Mouse (Mus musculus): ENCODE measurements around the gene Hist1h2ab.
"Not testable (repeated sequence)": the region's sequence is repeated elsewhere in the genome, so short reads cannot be mapped to it uniquely, and the experiment has no call there.

The Hist1h2ab gene

DNA sequence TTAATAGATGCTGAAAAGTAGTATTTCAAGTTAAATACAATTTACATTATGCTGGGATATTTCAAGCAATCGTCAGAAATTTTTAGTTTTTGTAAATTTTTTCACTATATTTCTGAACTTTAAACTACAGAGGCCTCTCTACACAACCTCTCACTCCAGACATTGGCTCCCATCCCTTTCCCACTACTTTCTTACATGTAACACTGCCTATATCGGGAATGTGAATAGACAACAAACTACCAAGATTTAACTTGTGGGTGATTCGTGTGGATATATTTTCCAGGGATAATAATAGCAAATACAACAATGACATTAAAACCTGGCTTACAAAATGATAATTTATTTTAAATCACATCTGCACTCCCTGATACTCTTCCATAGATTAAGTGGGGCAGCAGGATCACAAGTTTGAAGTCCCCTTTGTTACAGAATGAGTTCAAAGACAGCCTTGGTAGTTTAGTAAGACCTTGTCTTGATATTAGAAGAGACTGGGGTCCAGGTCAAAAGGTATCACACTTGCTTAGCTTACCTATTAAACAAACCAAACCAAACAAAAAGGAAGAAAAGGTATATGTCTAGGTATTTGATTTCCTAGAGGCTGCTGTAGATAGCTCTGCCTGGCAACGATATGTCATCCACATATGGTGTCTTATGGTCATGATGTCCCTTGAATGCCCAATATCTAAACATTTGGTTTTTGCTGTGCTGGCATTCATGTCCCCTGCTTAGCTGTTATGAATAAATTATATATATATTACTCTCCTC lies 2.6 kb downstream of the Hist1h2ab start:
- DNase-seq (ENCODE audit: low read depth) = peak; percentile 3

DNA sequence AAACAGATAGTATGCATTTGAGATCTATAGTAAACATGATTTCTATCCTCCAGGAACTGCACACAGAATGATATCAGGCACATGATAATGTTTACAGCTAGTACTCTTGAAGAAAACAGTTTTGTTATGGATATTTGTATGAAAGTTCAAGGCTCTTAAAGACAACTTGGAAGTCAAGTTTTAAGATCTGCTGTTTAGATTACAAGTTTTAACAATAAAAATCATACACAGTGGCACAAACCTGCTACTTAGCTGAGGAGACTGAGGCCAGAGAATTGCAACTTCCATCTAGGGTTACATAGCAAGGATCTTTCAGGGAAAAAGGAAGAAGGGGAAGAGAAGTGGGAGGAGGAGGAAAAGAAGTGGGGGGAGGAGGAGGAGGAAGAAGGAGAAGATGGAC lies 4.1 kb downstream of the Hist1h2ab start:
- DNase-seq (ENCODE audit: low read depth) = no peak

- DNase-seq (ENCODE audit: low read depth) = peak; percentile 94
These were observed 5.9 kb downstream of the Hist1h2ab start, which contains the start of gene Hist1h4b for GRCm38 (mm10) chr13:23756790-23757189. Gene Hist1h4b, plus strand, starts transcription at chr13:23757013.

GRCm38 (mm10) chr13:23757211-23757773 lies 6.4 kb downstream of the Hist1h2ab start:
- DNase-seq (ENCODE audit: low read depth) = peak; percentile 59

- DNase-seq (ENCODE audit: low read depth) = no peak
These were observed 7.0 kb downstream of the Hist1h2ab start for GRCm38 (mm10) chr13:23757921-23758320.

GRCm38 (mm10) chr13:23759251-23759771 lies 8.4 kb downstream of the Hist1h2ab start:
- DNase-seq (ENCODE audit: low read depth) = peak; percentile 4

DNA sequence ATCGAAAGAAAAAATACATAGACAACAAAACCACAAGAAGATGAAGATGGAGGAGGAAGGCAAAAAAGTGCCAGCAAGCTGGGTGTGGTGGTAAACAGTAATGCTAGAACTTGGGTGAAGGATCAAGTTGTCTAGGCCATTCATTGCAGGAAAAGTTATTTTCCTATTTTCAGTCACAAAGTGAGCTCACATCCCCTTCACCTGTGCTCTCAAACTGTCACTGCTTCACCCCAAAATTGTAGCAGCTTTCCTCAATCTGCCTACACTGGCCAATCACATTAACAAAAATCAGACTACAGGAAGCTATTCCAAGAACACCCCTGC lies 9.0 kb downstream of the Hist1h2ab start:
- no peak for DNase-seq (ENCODE audit: low read depth)

- peak; percentile 52 for DNase-seq (ENCODE audit: low read depth)
These were observed 9.5 kb downstream of the Hist1h2ab start for GRCm38 (mm10) chr13:23760240-23760971.

- peak; percentile 99 for DNase-seq (ENCODE audit: low read depth)
These were observed 10.3 kb downstream of the Hist1h2ab start, which contains the start of gene Hist1h4a for GRCm38 (mm10) chr13:23760972-23761864. Gene Hist1h4a, minus strand, starts transcription at chr13:23761230.

GRCm38 (mm10) chr13:23761871-23762821 lies 11.2 kb downstream of the Hist1h2ab start, which contains the start of gene Hist1h3a:
Gene Hist1h3a, minus strand, starts transcription at chr13:23762386.
- DNase-seq (ENCODE audit: low read depth) = peak; percentile 92

DNA sequence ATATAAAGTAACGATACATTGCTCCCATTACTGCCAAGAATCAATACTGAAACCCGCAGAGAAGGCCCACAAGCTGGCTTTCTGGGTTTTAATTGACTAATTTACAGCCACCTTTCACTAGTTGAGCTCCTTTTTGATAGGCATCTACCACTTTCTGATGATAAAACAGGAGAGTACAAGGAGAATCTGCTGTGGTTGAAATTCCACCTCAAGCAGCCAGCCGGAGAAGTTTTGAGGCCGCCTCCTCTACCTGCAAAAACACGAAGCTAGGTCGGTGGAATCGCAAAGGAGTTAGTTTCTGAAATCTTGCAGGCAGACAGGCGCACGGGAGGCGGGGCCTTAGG lies 12.3 kb downstream of the Hist1h2ab start:
- no peak for DNase-seq (ENCODE audit: low read depth)

DNA sequence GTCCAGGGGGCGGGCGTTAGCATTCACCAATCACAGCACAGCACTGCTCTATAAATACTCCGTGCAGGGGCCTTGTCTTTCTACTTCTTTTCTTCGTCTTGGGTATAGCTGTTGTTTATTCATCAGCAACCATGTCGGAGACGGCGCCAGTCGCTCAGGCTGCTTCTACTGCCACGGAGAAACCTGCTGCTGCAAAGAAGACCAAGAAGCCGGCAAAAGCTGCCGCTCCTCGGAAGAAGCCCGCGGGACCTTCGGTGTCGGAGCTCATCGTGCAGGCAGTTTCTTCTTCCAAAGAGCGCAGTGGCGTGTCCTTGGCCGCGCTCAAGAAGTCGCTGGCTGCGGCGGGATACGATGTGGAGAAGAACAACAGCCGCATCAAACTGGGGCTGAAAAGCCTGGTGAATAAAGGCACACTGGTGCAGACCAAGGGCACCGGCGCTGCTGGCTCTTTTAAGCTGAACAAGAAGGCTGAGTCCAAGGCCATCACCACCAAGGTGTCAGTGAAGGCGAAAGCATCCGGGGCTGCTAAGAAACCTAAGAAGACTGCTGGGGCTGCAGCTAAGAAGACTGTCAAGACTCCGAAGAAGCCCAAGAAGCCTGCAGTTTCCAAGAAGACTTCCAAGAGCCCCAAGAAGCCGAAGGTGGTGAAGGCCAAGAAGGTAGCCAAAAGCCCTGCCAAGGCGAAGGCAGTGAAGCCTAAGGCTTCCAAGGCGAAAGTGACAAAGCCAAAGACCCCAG lies 12.8 kb downstream of the Hist1h2ab start, which contains the start of gene Hist1h1a:
Gene Hist1h1a, plus strand, starts transcription at position 81 of the 738 bp plus-strand sequence.
- peak; percentile 95 for DNase-seq (ENCODE audit: low read depth)

DNA sequence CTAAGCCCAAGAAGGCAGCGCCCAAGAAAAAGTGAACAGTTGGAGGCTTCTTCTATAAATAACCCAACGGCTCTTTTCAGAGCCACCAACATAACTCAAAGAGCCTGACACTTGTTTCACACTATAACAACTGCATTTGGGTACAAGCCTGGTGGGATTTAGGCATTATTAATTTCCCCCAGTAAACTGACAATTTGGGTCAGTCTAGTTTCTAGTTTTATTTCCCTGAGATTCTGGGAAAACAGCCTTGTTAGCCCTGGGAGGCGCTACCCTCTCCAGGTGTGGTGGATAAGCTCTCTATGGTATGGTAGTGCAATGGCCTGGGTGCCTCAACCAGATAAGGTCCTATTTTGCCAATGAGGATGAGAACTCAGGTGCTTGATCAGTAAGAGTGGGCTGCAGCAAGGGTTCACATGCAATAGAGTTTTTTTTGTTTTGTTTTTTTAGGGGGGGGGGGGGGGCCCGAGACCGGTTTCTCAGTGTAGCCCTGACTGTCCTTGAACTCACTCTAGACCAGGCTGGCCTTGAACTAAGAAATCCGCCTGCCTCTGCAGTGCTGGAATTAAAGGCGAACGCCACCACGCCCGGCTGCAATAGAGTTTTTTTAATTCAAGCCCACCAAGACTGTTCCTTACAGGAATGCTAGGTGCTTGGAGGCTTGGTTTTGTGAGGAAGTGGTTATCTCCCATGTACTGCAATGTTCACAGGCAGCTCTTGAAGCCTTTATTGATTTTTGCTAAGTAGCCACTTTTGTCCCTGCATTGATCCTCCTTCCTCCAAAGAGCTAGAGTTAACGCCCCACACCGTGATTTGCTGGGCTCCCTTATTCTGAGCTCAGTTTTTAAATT lies 13.6 kb downstream of the Hist1h2ab start:
- peak; percentile 7 for DNase-seq (ENCODE audit: low read depth)

GRCm38 (mm10) chr13:23765172-23765513 lies 14.2 kb downstream of the Hist1h2ab start:
- peak; percentile 6 for DNase-seq (ENCODE audit: low read depth)

DNA sequence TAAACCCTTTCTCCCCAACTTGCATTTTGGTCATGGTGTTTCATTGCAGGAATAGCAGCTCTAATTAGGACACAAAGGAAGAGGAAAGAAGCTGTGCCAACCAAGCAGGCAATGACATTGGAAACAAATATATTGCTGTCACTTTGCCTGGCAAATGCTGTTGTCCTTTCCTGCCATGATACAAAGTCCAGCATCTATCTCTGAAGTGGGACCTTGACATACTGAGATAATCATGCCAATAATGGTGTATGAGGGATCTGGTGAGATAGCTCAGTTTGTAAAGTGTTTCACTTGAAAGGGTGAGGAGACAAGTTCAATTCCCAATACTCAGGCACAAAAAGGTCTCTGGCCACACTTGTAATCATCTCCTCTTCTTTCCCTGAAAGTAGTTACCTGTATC lies 15.8 kb downstream of the Hist1h2ab start:
- DNase-seq (ENCODE audit: low read depth) = no peak

DNA sequence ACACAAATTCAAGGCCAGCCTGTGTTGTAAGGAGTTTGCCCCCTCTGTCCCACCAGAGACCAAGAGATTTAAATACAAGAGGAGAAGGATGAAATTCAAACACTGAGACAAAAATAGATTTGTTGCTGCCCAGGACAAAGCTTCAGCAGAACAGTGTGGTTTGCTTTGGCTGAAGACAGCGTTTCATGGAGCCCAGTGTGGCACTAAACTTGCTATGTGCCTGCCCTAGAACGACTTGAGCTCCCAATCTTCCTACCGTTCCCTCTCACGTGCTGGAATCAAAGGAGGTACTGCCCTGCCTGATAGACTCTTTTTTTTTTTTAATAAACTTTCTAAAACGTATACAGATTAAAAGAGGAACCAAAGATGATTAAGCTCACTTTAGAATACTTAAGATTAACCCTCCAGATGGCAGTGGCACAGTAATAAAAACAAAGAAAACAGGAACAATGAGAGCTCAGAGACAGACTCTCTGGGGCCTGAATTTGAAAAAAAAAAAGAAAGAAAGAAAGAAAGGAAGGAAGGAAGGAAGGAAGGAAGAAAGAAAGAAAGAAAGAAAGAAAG lies 18.0 kb downstream of the Hist1h2ab start:
- no peak for DNase-seq (ENCODE audit: low read depth)

DNA sequence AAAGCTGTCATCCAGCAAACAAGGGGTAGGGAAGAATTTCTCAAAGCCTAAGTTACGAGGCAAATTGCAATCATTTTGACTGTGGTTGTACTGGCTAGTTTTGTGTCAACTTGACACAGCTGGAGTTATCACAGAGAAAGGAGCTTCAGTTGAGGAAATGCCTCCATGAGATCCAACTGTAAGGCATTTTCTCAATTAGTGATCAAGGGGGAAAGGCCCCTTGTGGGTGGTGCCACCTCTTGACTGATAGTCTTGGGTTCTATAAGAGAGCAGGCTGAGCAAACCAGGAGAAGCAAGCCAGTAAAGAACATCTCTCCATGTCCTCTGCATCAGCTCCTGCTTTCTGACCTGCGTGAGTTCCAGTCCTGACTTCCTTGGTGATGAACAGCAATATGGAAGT lies 18.7 kb downstream of the Hist1h2ab start, which contains the start of gene Trim38:
Gene Trim38, plus strand, starts transcription at position 301 of the 400 bp plus-strand sequence.
- not testable (repeated sequence) for DNase-seq (ENCODE audit: low read depth)

DNA sequence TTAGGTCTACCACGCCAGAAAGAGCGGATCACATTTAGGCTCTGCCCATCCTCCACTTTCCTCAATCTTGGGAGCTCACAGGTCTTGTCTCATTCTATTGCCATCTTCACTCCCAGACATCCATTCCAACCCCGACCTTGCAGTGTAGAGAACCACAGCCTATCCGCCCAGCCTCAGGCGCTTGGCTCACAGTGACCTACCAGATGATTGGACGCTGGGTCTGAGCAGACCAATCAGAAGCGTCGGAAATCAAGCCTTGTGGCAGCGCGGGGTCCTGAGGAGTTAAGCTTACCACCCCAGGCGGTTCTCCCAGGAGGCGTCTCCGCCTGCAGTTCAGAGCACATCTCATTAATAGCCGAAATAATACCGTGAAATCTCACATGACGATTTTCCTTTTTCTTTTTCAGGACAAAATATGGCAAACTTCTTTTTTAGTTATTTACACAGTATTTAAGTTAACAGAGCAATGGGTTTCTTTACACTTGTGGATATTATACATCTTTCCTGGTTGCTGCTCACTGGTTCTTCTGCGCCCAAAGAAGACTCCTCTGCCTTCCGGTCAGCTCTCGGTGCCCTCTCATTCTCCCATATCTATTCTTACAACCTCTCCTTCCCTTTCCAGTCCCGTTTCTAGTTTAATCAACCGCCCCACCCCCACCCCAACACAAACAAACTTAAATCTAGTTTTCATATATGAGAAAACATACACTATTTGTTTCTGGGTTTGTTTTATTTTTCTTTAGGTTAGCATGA lies 21.8 kb downstream of the Hist1h2ab start:
- DNase-seq (ENCODE audit: low read depth) = no peak
